Mouse (Mus musculus) adrenal gland, postnatal 10 days (tissue): ENCODE data around the gene Cd86. TPM values are rescaled to one million over a fixed set of nuclear protein-coding genes. Genes with fewer than 3 reads are reported as not detected.
A peak's percentile ranks its signal among the peaks of the same experiment; 100 is the strongest.

Experiments
- DNase-seq: peaks from one replicate; pipeline ENCODE4 v3.0.0; 2021; ENCODE audit warnings: mixed read lengths
- total RNA-seq, 2 experiments: library from RNA; stranded (reverse); gene quantifications; 2 replicates each; pipeline ENCODE4 v1.2.3; 2021

The Cd86 gene
- total RNA-seq, 2 experiments from 2014 or later = 1.8 to 2.8 TPM

DNA sequence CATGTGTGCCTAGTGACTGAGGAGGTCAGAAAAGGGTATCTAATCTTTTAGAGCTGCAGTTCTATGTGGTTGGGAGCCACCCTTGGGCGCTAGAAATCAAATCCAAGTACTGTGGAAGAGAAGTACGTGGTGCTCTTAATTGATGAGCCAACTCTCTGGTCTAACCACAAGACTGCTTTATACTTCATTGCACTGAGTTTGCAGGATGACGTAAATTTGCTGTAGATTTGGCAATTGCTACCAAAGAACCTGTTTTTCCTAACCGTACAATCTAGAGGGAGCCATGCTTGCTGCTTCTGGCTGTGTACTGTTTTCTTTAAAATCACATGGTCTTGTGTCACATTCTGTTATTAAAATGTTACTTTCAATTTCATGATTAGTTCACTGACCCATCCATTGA, 10.0 kb downstream of the Cd86 start:
- no peak for DNase-seq

DNA sequence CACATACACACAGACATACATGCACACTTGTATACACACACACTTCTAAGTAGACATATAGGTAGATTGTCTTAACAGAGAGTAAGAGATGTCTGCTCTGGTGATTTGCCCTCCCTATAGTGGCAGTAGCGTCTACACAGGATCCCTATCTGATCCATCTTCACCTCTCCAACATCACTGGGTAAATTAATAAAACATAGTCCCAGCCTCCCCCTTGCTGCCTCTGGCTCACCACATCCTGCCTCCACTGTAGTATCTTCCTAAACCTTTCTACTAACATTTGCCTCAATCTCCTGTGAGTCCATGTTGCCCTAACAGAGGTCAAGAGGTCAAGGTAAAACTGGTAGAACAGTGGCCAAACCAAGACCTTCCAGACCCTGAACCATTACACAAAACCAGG, 10.7 kb downstream of the Cd86 start:
- no peak for DNase-seq

GRCm38 (mm10) chr16:36651174-36651766, 14.6 kb downstream of the Cd86 start:
- DNase-seq = no peak

DNA sequence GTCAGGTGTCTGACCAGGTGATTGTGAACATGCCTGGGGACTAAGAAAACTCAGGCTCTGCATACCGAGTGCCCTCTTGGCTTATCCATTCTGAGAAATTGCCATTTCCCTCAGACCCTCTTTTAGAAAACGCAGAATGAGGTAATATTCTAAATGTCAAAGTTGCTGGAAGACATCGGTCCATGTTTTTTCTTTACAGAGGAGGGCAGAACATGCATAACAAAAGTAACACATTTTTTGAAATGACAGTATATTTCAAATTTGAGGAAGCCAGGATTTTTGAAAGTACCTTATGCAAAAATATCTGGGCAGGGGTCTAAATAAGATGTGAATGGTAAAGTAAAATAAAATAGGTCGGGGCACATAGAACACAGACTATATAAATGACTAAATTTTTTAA, 15.4 kb downstream of the Cd86 start:
- no peak for DNase-seq

DNA sequence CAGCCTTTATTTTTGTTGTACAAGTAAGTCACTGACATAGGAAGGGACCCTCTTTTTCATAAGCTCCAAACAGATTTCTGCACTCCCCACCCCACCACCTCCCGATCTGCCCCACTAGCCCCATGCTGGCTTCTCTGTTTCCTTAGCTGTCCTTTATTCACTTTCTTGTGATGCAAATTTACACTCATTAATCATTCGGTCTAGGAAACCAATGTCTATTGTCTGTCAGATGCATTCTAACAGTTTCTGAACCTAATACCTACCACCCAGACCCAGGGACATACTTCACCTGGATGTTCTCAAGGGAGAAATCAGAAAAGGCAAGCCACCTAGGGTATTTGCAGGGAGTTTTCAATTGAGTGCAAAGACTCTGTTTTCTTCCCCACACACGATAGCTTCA, 16.6 kb downstream of the Cd86 start:
- DNase-seq = no peak

DNA sequence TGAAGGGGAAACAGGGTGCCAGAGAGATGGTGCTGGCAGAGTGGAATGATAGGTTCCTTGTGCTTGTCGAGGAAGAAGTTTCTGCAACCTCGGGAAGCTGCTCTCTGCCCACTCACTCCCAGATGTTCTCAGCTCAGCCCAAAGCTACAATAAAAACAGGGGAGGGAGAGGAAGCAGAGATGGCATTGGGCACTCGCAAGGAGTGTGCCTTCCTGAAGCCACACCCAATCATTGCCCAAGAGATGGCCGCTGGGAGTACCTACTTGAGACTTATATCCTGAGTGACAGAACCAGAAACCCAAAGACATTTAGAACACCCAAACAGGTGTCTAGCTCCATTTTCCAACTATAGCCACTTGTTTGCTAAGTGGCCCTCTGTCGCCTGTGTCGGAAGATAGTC, 20.8 kb downstream of the Cd86 start:
- DNase-seq = no peak

DNA sequence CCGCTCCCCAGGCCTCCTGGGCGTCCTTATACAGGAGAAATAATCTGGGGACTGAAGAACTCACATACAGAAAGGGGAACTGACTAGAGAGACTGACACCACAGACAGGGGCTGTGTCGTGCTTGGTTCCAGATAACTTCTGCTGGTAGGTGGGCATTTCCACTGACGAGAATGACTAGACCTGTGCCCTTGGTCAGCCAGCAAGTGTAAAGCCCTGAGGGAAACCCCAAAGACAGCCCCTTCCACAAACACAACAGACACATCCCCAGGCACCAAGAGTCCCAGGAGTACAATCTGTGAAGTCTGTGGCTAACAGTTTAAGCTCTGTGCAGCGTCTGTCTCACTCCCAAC, 23.2 kb downstream of the Cd86 start:
- no peak for DNase-seq

DNA sequence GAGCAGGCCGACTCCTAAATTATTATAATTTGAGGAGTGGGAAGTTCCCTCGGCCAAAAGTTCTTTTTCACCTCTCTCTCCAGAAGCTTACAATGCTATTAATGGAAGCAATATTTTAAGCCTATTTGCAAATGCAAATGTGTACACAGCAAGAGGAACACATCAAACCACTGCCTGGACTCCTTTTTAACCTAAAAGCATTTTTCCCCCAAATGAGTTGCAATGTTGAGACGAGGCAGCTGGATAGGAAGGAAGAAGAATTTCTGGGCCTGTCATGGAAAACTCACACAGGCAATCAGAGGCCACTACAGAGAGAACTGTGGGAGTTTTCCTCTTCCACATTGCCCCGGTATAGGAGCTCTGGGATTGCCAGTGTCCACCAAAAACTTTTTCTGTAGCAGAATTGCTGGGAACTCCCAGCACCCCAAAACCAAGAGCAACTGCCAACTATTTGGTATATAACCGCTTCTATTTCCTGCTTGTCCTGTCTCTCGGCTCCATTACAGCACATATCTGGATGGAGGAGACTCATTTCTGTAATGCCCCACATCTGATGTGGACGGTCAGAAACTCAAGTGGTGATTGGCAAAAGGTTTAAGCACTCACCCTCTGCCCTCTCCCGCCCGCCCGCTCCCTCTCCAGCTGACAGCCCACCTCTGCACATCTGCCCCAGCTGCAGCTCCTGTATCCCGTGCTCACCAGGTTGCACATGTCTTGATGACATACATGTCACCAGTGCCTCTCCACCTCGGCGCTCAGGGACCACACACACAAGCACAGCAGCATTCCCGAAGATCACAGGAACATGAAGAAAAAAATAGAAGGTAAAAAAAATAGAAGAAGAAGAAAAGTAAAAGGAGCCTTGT, 23.8 kb downstream of the Cd86 start:
- no peak for DNase-seq

DNA sequence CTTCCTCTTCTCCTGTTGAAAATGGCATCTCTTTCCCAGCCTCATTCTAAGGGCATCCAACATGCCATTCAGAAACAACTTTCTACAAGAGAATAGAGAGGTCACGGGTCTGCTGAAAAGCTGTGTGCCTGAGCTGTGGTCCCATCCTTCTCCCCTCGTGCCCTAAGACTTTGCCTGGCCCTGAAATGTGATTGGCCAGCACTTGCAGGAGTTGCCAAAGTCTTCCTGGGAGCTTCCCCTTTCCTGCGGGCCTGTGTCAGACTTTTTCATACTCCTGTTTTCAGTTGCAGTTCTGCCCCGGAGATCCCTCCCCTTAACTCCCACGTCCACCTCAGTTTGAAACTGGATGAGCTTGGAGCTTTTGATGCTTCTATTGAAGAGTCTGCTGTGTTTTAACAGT, 24.9 kb downstream of the Cd86 start:
- DNase-seq = no peak

GRCm38 (mm10) chr16:36639812-36640504, 25.9 kb downstream of the Cd86 start:
- DNase-seq = no peak

DNA sequence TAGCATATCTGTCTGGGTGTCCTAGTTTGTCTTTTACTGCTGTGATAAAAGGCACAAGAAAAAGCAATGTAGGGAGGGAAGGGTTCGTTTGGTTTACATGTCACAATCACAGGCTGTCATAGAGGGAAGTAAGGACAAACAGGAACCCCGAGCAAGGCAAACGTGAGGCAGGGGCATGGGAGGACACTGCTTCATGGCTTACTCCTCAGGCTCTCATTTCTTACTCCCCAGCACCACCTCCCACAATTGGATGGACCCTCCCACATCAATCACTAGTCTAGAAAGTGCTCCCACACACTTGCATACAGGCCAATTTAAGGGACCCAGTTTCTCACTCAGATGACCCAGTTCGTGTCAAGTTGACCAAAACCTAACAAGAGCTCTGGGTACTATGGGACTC, 29.1 kb downstream of the Cd86 start:
- no peak for DNase-seq

DNA sequence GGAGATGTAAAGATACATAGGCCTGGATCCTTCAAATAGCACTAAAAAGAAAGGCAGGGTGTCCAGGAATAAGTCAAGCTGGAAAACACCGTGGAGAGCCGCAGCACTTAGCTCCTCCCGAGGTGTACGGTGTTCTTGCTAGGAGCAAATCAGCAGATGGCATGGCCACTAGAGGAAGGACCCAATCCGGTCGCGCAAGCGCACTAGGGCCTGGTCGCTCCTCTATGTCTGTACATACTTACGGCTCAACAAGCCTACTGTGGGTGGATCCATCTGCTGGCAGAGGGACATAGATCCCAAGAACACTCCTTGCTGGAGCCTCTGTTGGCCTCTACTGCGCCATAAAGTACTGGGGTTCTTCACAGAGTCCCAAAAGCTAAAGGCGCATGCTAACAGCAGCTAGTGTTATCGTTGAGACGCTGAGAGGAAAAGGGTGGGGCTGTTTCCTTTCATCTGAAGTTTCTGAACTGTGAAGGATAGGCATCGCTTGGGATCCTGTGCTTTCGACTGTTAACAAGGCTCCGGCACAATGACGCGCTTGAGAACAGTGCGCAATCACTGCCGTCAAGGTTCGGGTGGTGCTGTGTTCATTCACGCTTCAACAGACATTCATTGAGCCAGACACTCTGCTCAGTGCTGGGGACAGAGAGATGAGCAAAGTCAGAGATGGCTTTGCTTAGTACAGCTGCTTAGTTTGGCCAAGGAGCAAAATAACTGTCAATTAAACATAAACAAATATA, 30.7 kb downstream of the Cd86 start:
- no peak for DNase-seq

- DNase-seq = no peak
These were observed 31.5 kb downstream of the Cd86 start for GRCm38 (mm10) chr16:36634421-36634820.

GRCm38 (mm10) chr16:36632229-36632628, 33.7 kb downstream of the Cd86 start:
- no peak for DNase-seq

- no peak for DNase-seq
These were observed 34.3 kb downstream of the Cd86 start for GRCm38 (mm10) chr16:36631607-36632006.

DNA sequence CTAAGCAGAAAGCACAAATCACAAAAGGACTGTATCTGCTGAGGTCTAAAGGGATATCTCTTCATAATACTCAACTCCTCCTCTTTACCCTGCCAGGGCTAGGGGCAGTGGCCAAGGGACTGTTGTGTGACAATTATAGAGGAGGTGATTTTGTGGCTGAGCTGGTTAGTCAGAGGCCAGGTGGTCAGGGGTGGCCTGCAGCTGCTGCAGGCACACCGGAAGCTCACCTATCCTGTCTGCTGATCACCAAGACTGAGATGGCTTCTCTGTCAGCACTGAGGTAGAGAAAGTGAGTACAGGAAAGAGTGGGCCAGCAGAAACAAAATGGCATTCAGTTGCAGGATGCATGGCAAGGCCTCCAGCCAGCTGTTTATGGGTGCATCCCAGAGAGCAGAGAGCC, 38.1 kb downstream of the Cd86 start:
- DNase-seq = no peak

GRCm38 (mm10) chr16:36626567-36627197, 39.2 kb downstream of the Cd86 start:
- no peak for DNase-seq

- no peak for DNase-seq
These were observed 40.0 kb downstream of the Cd86 start for GRCm38 (mm10) chr16:36625909-36626308.

DNA sequence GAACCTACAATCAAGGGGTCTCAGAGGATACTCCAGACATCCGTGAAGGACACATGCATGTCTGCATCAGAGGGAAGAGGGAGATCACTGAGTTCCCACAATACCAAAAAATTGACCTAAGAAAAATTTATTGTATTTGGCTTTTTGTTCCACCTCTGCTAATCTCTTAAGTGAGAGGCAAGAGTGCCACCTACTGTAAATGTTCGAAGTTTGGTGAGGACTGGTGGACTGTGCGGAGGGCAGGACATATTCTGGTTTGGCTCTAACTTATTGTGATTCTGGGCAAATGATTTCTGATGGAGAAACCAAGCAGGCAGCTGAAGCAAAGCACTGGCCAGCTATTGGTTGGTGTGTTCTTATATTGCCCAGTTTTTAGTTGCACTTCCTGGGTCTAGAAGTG, 43.6 kb downstream of the Cd86 start:
- peak; percentile 10 for DNase-seq

GRCm38 (mm10) chr16:36621108-36621507, 44.8 kb downstream of the Cd86 start:
- DNase-seq = no peak

GRCm38 (mm10) chr16:36613701-36614100, 52.2 kb downstream of the Cd86 start:
- DNase-seq = no peak

DNA sequence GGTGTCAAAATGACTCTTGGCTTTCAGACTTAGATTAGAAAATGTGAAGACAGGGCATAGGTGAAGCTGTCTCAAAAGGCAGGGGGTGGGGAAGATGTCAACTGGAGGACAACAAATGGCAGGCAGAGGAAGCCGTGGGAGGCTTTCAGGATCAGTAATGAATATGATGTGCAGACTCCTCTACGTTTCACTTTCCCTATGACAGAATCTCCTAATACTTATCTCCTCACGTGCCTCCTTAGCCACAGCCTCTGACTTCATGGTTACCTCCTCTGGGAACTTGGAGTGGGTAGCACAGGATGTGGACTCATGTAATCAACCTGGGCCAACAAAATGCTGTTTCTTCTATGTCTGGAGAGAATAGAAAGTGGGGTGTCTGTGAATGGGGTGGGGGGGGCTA, 63.2 kb downstream of the Cd86 start:
- DNase-seq = no peak
